Mouse (Mus musculus): Measurements from ENCODE around the gene Scgb1a1.

Gene Scgb1a1

DNA sequence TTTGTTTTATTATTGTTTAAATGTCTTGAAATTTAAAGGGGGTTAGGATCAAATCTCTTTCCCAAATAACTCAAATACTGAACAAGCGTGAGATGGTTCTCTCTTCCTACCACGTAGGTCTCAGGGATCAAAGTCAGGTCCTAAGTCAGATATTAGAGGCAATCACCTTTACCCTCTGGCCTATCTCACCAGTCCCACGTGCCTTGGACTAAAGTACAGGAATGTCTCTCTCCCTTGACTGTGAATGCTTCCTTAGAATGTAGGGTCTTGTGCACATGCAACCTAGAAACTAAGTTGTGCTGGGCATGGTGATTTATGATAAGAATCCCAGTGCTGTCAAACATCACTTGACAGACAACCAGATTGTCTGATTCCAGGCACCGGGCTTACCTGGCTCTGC lies 48.5 kb downstream of the Scgb1a1 start:
- no peak for DNase-seq

- no peak for DNase-seq
These were observed 49.6 kb downstream of the Scgb1a1 start for GRCm38 (mm10) chr19:9038136-9038535.

DNA sequence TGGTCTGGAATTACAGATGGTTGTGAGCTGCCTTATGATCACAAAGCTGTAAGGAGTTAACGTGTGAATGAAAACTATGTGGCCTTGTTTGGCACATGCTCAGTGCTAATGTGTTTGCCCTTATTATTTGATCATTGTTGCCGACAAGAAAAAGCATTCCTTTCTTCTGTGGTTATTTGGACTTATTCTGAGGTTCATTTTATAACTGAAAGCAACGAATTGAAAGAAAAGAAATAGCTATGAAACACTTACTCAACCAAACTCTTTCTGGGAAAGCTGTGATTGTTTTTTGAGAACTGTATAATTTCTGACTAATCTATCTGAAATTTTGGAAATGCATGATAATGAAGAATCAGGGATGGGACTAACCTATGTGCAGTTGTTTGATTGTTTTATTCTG lies 52.7 kb downstream of the Scgb1a1 start:
- no peak for DNase-seq

GRCm38 (mm10) chr19:9034480-9034879 lies 53.3 kb downstream of the Scgb1a1 start:
- no peak for DNase-seq

All from cerebellum, adult 9-10 months (tissue).